Mouse (Mus musculus) stomach, postnatal 0 days (tissue): Measurements from ENCODE around the gene Colgalt2. TPM values are rescaled to one million over a fixed set of nuclear protein-coding genes. Genes with fewer than 3 reads are reported as not detected.

Experiments used
- ATAC-seq: fragments of 200-750 bp; cut with Nextera tagmentation; 2 replicates; pipeline ENCODE4 v1.8.0; 2017; ENCODE audit not compliant: low FRiP score, low TSS enrichment
- DNase-seq: peaks from one replicate; pipeline ENCODE4 v3.0.0-alpha.2; 2016; ENCODE audit warnings: low spot score
- H3K27ac ChIP-seq: fragments of 300-500 bp; sonication (generic); replicated peaks from 2 replicates; pipeline ENCODE4 v1.5.1; 2014; ENCODE audit warnings: mild to moderate bottlenecking, control low read depth
- H3K27me3 ChIP-seq: fragments of 300-500 bp; sonication (generic); 2 replicates; pipeline ENCODE4 v1.6.1; 2014; ENCODE audit warnings: low read length; ENCODE audit not compliant: control insufficient read depth, insufficient read depth
- H3K36me3 ChIP-seq: fragments of 300-500 bp; sonication (generic); 2 replicates; pipeline ENCODE4 v1.6.1; 2014; ENCODE audit warnings: low read length, mixed read lengths; ENCODE audit not compliant: control insufficient read depth, insufficient read depth
- H3K4me1 ChIP-seq: fragments of 300-500 bp; sonication (generic); replicated peaks from 2 replicates; pipeline ENCODE4 v1.6.1; 2014; ENCODE audit warnings: antibody characterized with exemption; ENCODE audit not compliant: control insufficient read depth, insufficient read depth
- H3K4me2 ChIP-seq: fragments of 300-500 bp; sonication (generic); replicated peaks from 2 replicates; pipeline ENCODE4 v1.6.1; 2014; ENCODE audit warnings: low read depth, mild to moderate bottlenecking, control low read depth, moderate library complexity
- H3K4me3 ChIP-seq: fragments of 300-500 bp; sonication (generic); 2 replicates; pipeline ENCODE4 v1.5.1; 2014; ENCODE audit warnings: low read depth, low read length, control low read depth
- H3K9ac ChIP-seq: fragments of 300-500 bp; sonication (generic); 2 replicates; pipeline ENCODE4 v1.6.1; 2014; ENCODE audit warnings: mild to moderate bottlenecking, low read length, control low read depth, mixed read lengths
- H3K9me3 ChIP-seq: fragments of 300-500 bp; sonication (generic); 2 replicates; pipeline ENCODE4 v1.6.1; 2016; ENCODE audit warnings: low read length; ENCODE audit not compliant: control insufficient read depth
- CTCF ChIP-seq: IDR thresholded peaks from 2 replicates; pipeline ENCODE4 v1.5.1; 2016; ENCODE audit warnings: antibody characterized with exemption, low read depth, mild to moderate bottlenecking, moderate library complexity
- EP300 ChIP-seq: optimal IDR thresholded peaks from 2 replicates; pipeline ENCODE3; 2016; ENCODE audit warnings: antibody characterized with exemption
- WGBS: fragments of 180-500 bp; shearing (Covaris S2); extraction: QIAGEN DNeasy Blood & Tissue Kit; methylation state at CpG from one replicate; pipeline ENCODE4 v1.1.7; 2014; 5-methylcytosine and 5-hydroxymethylcytosine counted together
- polyA plus RNA-seq: library from polyadenylated mRNA; unstranded; fragments of >200 nt; fragmentation: Nextera tagmentation; extraction: Ambion mirVana; gene quantifications from 2 replicates; pipeline ENCODE4 v1.2.1, GENCODE M21; 2015

Colgalt2 gene
- polyA plus RNA-seq, 1 experiment from 2014 or later: 0.50 TPM

- TF ChIP-seq EP300: no peak
- no peak for TF ChIP-seq CTCF
- H3K36me3 ChIP-seq: 0 out of 2 replicates have a peak, but pooled peaks cover 2% of the 10 kb centered on the region
- DNase-seq (peak; percentile 58), ATAC-seq (peak; percentile 88)
- H3K4me3 ChIP-seq: no peak overlapping the region
- peak overlapping the region; percentile 35; the same call in 1 of the 2 replicates for H3K9ac ChIP-seq
- H3K27me3 ChIP-seq: no peaks in the 10 kb centered on the region
- H3K27ac ChIP-seq: peak overlapping the region; percentile 88
- H3K4me2 ChIP-seq: no peak overlapping the region
- WGBS: 8% methylated on average over 7 of the region's 7 CpGs
- H3K4me1 ChIP-seq: peaks cover 6% of the 10 kb centered on the region; the same call in 1 of the 2 replicates
- no peaks in the 10 kb centered on the region for H3K9me3 ChIP-seq
Observed at GRCm38 (mm10) chr1:152555944-152556573, 156.4 kb downstream of the Colgalt2 start.

GRCm38 (mm10) chr1:152556576-152557281, 157.1 kb downstream of the Colgalt2 start:
- Histone ChIP-seq H3K36me3 (no peaks in the 10 kb centered on the region), H3K27me3 (no peaks in the 10 kb centered on the region), H3K4me3 (no peak overlapping the region), H3K4me1 (peaks cover 6% of the 10 kb centered on the region; the same call in 1 of the 2 replicates), H3K9me3 (no peaks in the 10 kb centered on the region), H3K4me2 (no peak overlapping the region), H3K9ac (0 out of 2 replicates have a peak overlapping the region, but pooled peaks have one; percentile 5), H3K27ac (peak overlapping the region; percentile 88)
- ATAC-seq: 0 out of 2 replicates have a peak, but pooled peaks have one; percentile 19
- TF ChIP-seq EP300: no peak
- TF ChIP-seq CTCF: no peak
- WGBS: 43% methylated on average over 14 of the region's 14 CpGs
- peak; percentile 23 for DNase-seq

Other genes with a start within 250 kb of the Colgalt2 start
- gene Tsen15, start 13.1 kb upstream of the Colgalt2 start, polyA plus RNA-seq: 26.4 and 27.6 TPM in 2 replicates